Mouse (Mus musculus) testis, adult 2 months (tissue): ENCODE measurements around the gene Shld1. TPM values are rescaled to one million over a fixed set of nuclear protein-coding genes. Genes with fewer than 3 reads are reported as not detected.

Experiments
- H3K27ac ChIP-seq: fragments of 200-500 bp; 2 replicates; pipeline ENCODE4 v1.5.1; 2012; ENCODE audit warnings: low read depth, low read length; ENCODE audit not compliant: control insufficient read depth, insufficient read depth
- H3K27me3 ChIP-seq: fragments of 200-500 bp; 2 replicates; pipeline ENCODE4 v1.6.1; 2012; ENCODE audit warnings: mild to moderate bottlenecking, low read length, moderate library complexity; ENCODE audit not compliant: control insufficient read depth, insufficient read depth
- H3K36me3 ChIP-seq: fragments of 200-500 bp; 2 replicates; pipeline ENCODE4 v1.6.1; 2012; ENCODE audit warnings: mild to moderate bottlenecking, low read length; ENCODE audit not compliant: control insufficient read depth, insufficient read depth
- H3K4me1 ChIP-seq: fragments of 200-500 bp; 2 replicates; pipeline ENCODE4 v1.6.1; 2012; ENCODE audit warnings: low read length; ENCODE audit not compliant: control insufficient read depth, insufficient read depth
- H3K4me3 ChIP-seq: fragments of 200-500 bp; 2 replicates; pipeline ENCODE4 v1.5.1; 2012; ENCODE audit warnings: low read depth, mild to moderate bottlenecking, low read length, moderate library complexity, mixed read lengths; ENCODE audit not compliant: control insufficient read depth
- CTCF ChIP-seq: fragments of 200-500 bp; IDR thresholded peaks from 2 replicates; pipeline ENCODE4 v1.5.1; 2012; ENCODE audit warnings: low read depth, mild to moderate bottlenecking, inconsistent platforms, low read length, moderate library complexity; ENCODE audit not compliant: control insufficient read depth, insufficient read depth, insufficient replicate concordance
- POLR2A ChIP-seq: fragments of 200-500 bp; IDR thresholded peaks from 2 replicates; pipeline ENCODE4 v1.6.1; 2012; ENCODE audit warnings: low read depth, mild to moderate bottlenecking, inconsistent platforms, low read length, moderate library complexity; ENCODE audit not compliant: control insufficient read depth
- polyA plus RNA-seq: library from polyadenylated mRNA; depleted of rRNA; stranded (reverse); fragments of >200 nt; gene quantifications from 2 replicates; pipeline ENCODE4 v1.2.3, GENCODE M21; 2012

Shld1 gene
- polyA plus RNA-seq, 1 experiment = 2.7 TPM

- Histone ChIP-seq H3K4me3 (no peak overlapping the region), H3K27ac (no peak overlapping the region), H3K4me1 (no peaks in the 10 kb centered on the region), H3K36me3 (no peaks in the 10 kb centered on the region), H3K27me3 (no peaks in the 10 kb centered on the region)
- TF ChIP-seq POLR2A (no peak), CTCF (no peak)
Measured at GRCm38 (mm10) chr2:132672121-132672520, 14.6 kb upstream of the Shld1 start.

DNA sequence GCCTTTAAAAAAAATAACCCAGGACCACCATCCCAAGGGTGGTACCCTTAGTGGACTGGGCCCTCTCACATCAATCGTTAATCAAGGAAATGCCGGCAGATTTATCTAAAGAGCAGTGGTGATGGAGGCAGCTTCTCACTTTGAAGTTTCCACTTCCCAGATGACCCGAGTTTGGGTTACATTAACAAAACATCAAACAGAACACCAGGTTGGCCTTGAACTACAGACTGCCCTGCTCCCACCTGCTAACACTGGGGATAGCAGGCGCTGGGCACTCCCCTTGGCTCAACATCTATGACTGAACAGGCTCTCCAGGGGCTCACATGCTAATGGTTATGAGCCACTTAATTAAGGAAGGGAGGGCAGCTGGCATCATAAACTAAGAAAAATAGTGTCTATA is 10.6 kb upstream of the Shld1 start:
- Histone ChIP-seq H3K27me3 (no peaks in the 10 kb centered on the region), H3K36me3 (no peaks in the 10 kb centered on the region), H3K4me1 (no peaks in the 10 kb centered on the region), H3K27ac (no peak overlapping the region), H3K4me3 (no peak overlapping the region)
- no peak for TF ChIP-seq CTCF
- no peak for TF ChIP-seq POLR2A

DNA sequence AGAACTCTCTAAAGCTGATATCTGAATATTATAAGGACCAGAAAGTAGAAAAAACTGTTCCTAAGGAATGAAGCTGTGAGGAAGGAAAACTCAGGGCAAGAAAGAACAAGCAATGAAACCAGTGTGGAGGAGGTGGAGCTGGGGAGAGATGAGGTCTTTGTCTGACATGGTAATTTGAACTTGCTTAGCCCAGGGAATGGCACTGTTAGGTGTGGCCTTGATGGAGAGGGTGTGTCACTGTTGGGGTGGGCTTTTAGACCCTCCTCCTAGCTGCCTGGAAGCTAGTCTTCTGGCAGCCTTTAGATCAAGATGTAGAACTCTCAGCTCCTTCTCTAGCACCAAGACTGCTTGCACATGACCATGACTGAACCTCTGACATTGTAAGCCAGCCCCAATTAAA is 1.7 kb upstream of the Shld1 start:
- TF ChIP-seq POLR2A (no peak), CTCF (no peak)
- no peaks in the 10 kb centered on the region for H3K36me3 ChIP-seq
- no peak overlapping the region for H3K4me3 ChIP-seq
- no peak overlapping the region for H3K27ac ChIP-seq
- no peaks in the 10 kb centered on the region for H3K27me3 ChIP-seq
- H3K4me1 ChIP-seq = peaks cover 4% of the 10 kb centered on the region

DNA sequence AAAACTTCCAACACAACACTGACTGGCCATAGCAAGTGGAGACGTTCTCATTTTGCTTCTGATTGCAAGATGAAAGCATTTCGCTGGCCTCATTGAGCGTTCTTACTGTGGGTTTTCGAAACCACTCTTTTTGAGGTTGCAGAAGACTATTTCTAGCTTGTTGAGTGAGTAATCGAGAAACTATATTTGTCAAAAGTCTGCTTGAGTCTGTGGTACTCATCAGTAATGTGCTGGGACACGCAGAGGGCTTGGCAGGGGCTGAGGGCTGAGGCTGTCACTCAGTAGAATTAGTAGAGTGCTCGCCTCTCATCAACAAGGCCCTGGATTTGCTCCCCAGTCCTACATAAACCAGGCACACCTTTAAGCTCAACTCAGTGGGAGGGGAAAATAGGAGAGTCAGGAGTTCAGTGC is 1.9 kb downstream of the Shld1 start:
- peaks cover 4% of the 10 kb centered on the region for H3K4me1 ChIP-seq
- H3K27ac ChIP-seq = no peak overlapping the region
- H3K27me3 ChIP-seq = no peaks in the 10 kb centered on the region
- TF ChIP-seq CTCF (no peak), POLR2A (no peak)
- no peaks in the 10 kb centered on the region for H3K36me3 ChIP-seq
- no peak overlapping the region for H3K4me3 ChIP-seq

GRCm38 (mm10) chr2:132689188-132689568 is 2.4 kb downstream of the Shld1 start:
- H3K4me1 ChIP-seq = peaks cover 4% of the 10 kb centered on the region
- no peaks in the 10 kb centered on the region for H3K27me3 ChIP-seq
- H3K36me3 ChIP-seq = no peaks in the 10 kb centered on the region
- peak overlapping the region; percentile 63 for H3K27ac ChIP-seq
- no peak overlapping the region for H3K4me3 ChIP-seq
- no peak for TF ChIP-seq CTCF
- TF ChIP-seq POLR2A = no peak

GRCm38 (mm10) chr2:132689569-132690231 is 3.0 kb downstream of the Shld1 start:
- Histone ChIP-seq H3K27me3 (no peaks in the 10 kb centered on the region), H3K27ac (peak overlapping the region; percentile 63), H3K4me3 (no peak overlapping the region), H3K4me1 (peaks cover 4% of the 10 kb centered on the region), H3K36me3 (no peaks in the 10 kb centered on the region)
- no peak for TF ChIP-seq CTCF
- 0 out of 2 replicates have a peak, but pooled peaks have one; percentile 30 for TF ChIP-seq POLR2A

- Histone ChIP-seq H3K4me1 (peaks cover 2% of the 10 kb centered on the region), H3K4me3 (no peak overlapping the region), H3K27me3 (no peaks in the 10 kb centered on the region), H3K36me3 (no peaks in the 10 kb centered on the region), H3K27ac (0 out of 2 replicates have a peak overlapping the region, but pooled peaks have one; percentile 25)
- no peak for TF ChIP-seq CTCF
- no peak for TF ChIP-seq POLR2A
Measured at GRCm38 (mm10) chr2:132691731-132692130, 5.0 kb downstream of the Shld1 start.
